Mouse (Mus musculus): ENCODE results near the gene Ppp1r15b. TPM values are rescaled to one million over a fixed set of nuclear protein-coding genes. Genes with fewer than 3 reads are reported as not detected.
A peak's percentile ranks its signal among the peaks of the same experiment; 100 is the strongest.

The Ppp1r15b gene
- polyA plus RNA-seq, 1 experiment from 2014 or later, result 48.9 TPM

GRCm38 (mm10) chr1:133129471-133130221, 1.3 kb upstream of the Ppp1r15b start:
- ATAC-seq (ENCODE audit: low read depth), result no peak
- H3K9me3 ChIP-seq (replicated peaks; ENCODE audit: control insufficient read depth, low read length), result no peaks in the 10 kb centered on the region
- peaks cover 22% of the 10 kb centered on the region for H3K4me1 ChIP-seq (ENCODE audit: control insufficient read depth, low read depth, low read length)
- H3K27ac ChIP-seq (ENCODE audit: low read length), result peak overlapping the region; percentile 99
- peak overlapping the region; percentile 76 for H3K9ac ChIP-seq (ENCODE audit: low read depth, low read length)
- H3K4me3 ChIP-seq (ENCODE audit: low read depth, low read length), result peak overlapping the region; percentile 75
- H3K4me2 ChIP-seq (ENCODE audit: low read depth, low read length), result peak overlapping the region; percentile 88
- H3K36me3 ChIP-seq (ENCODE audit: control insufficient read depth, insufficient read depth), result peaks cover 11% of the 10 kb centered on the region
- no peaks in the 10 kb centered on the region for H3K27me3 ChIP-seq (ENCODE audit: control insufficient read depth, insufficient read depth, low read depth, low read length)
- 37% methylated on average over 16 of the region's 16 CpGs for WGBS (ENCODE audit: insufficient replicate concordance)

GRCm38 (mm10) chr1:133131561-133131905, 590 bp downstream of the Ppp1r15b start:
- H3K9me3 ChIP-seq (replicated peaks; ENCODE audit: control insufficient read depth, low read length), result no peaks in the 10 kb centered on the region
- H3K4me2 ChIP-seq (ENCODE audit: low read depth, low read length), result peak overlapping the region; percentile 81
- H3K36me3 ChIP-seq (ENCODE audit: control insufficient read depth, insufficient read depth), result peaks cover 23% of the 10 kb centered on the region
- under 1% methylated on average over 34 of the region's 35 CpGs for WGBS (ENCODE audit: insufficient replicate concordance)
- peak overlapping the region; percentile 75 for H3K4me3 ChIP-seq (ENCODE audit: low read depth, low read length)
- H3K27me3 ChIP-seq (ENCODE audit: control insufficient read depth, insufficient read depth, low read depth, low read length), result no peaks in the 10 kb centered on the region
- peak overlapping the region; percentile 90 for H3K9ac ChIP-seq (ENCODE audit: low read depth, low read length)
- H3K4me1 ChIP-seq (ENCODE audit: control insufficient read depth, low read depth, low read length), result peaks cover 30% of the 10 kb centered on the region
- ATAC-seq (ENCODE audit: low read depth), result no peak
- peak overlapping the region; percentile 99 for H3K27ac ChIP-seq (ENCODE audit: low read length)

- peak overlapping the region; percentile 75 for H3K4me3 ChIP-seq (ENCODE audit: low read depth, low read length)
- H3K4me2 ChIP-seq (ENCODE audit: low read depth, low read length), result peak overlapping the region; percentile 81
- peak overlapping the region; percentile 99 for H3K27ac ChIP-seq (ENCODE audit: low read length)
- WGBS (ENCODE audit: insufficient replicate concordance), result 0% methylated on average over 11 of the region's 11 CpGs
- peaks cover 27% of the 10 kb centered on the region for H3K36me3 ChIP-seq (ENCODE audit: control insufficient read depth, insufficient read depth)
- H3K4me1 ChIP-seq (ENCODE audit: control insufficient read depth, low read depth, low read length), result peaks cover 32% of the 10 kb centered on the region
- no peaks in the 10 kb centered on the region for H3K9me3 ChIP-seq (replicated peaks; ENCODE audit: control insufficient read depth, low read length)
- H3K27me3 ChIP-seq (ENCODE audit: control insufficient read depth, insufficient read depth, low read depth, low read length), result no peaks in the 10 kb centered on the region
- H3K9ac ChIP-seq (ENCODE audit: low read depth, low read length), result peak overlapping the region; percentile 90
- no peak for ATAC-seq (ENCODE audit: low read depth)
These were observed 993 bp downstream of the Ppp1r15b start for GRCm38 (mm10) chr1:133131936-133132335.

- peak overlapping the region; percentile 99 for H3K27ac ChIP-seq (ENCODE audit: low read length)
- peaks cover 35% of the 10 kb centered on the region for H3K36me3 ChIP-seq (ENCODE audit: control insufficient read depth, insufficient read depth)
- no peak for ATAC-seq (ENCODE audit: low read depth)
- H3K27me3 ChIP-seq (ENCODE audit: control insufficient read depth, insufficient read depth, low read depth, low read length), result no peaks in the 10 kb centered on the region
- H3K9me3 ChIP-seq (replicated peaks; ENCODE audit: control insufficient read depth, low read length), result no peaks in the 10 kb centered on the region
- 2% methylated on average over 26 of the region's 26 CpGs for WGBS (ENCODE audit: insufficient replicate concordance)
- H3K4me1 ChIP-seq (ENCODE audit: control insufficient read depth, low read depth, low read length), result peaks cover 33% of the 10 kb centered on the region
- H3K4me2 ChIP-seq (ENCODE audit: low read depth, low read length), result peak overlapping the region; percentile 81
- H3K9ac ChIP-seq (ENCODE audit: low read depth, low read length), result peak overlapping the region; percentile 90
- H3K4me3 ChIP-seq (ENCODE audit: low read depth, low read length), result peak overlapping the region; percentile 75
These were observed 1.7 kb downstream of the Ppp1r15b start for GRCm38 (mm10) chr1:133132388-133133326.

- Histone ChIP-seq H3K4me1 (ENCODE audit: control insufficient read depth, low read depth, low read length) (peaks cover 32% of the 10 kb centered on the region), H3K36me3 (ENCODE audit: control insufficient read depth, insufficient read depth) (peaks cover 42% of the 10 kb centered on the region), H3K9ac (ENCODE audit: low read depth, low read length) (peak overlapping the region; percentile 90), H3K9me3 (replicated peaks; ENCODE audit: control insufficient read depth, low read length) (no peaks in the 10 kb centered on the region), H3K4me3 (ENCODE audit: low read depth, low read length) (peak overlapping the region; percentile 75), H3K27me3 (ENCODE audit: control insufficient read depth, insufficient read depth, low read depth, low read length) (no peaks in the 10 kb centered on the region), H3K27ac (ENCODE audit: low read length) (peak overlapping the region; percentile 99), H3K4me2 (ENCODE audit: low read depth, low read length) (peak overlapping the region; percentile 81)
- 0 out of 2 replicates have a peak, but pooled peaks have one; percentile 1 for ATAC-seq (ENCODE audit: low read depth)
- 0% methylated on average over 2 of the region's 2 CpGs for WGBS (ENCODE audit: insufficient replicate concordance)
These were observed 2.5 kb downstream of the Ppp1r15b start for GRCm38 (mm10) chr1:133133425-133133824.

GRCm38 (mm10) chr1:133134071-133134470, 3.1 kb downstream of the Ppp1r15b start:
- under 1% methylated on average over 4 of the region's 4 CpGs for WGBS (ENCODE audit: insufficient replicate concordance)
- Histone ChIP-seq H3K9ac (ENCODE audit: low read depth, low read length) (peak overlapping the region; percentile 90), H3K36me3 (ENCODE audit: control insufficient read depth, insufficient read depth) (peaks cover 49% of the 10 kb centered on the region), H3K27me3 (ENCODE audit: control insufficient read depth, insufficient read depth, low read depth, low read length) (no peaks in the 10 kb centered on the region), H3K9me3 (replicated peaks; ENCODE audit: control insufficient read depth, low read length) (no peaks in the 10 kb centered on the region), H3K4me3 (ENCODE audit: low read depth, low read length) (peak overlapping the region; percentile 75), H3K27ac (ENCODE audit: low read length) (peak overlapping the region; percentile 99), H3K4me2 (ENCODE audit: low read depth, low read length) (peak overlapping the region; percentile 81), H3K4me1 (ENCODE audit: control insufficient read depth, low read depth, low read length) (peaks cover 37% of the 10 kb centered on the region)
- no peak for ATAC-seq (ENCODE audit: low read depth)

GRCm38 (mm10) chr1:133134881-133135280, 3.9 kb downstream of the Ppp1r15b start:
- peak overlapping the region; percentile 81 for H3K4me2 ChIP-seq (ENCODE audit: low read depth, low read length)
- H3K27ac ChIP-seq (ENCODE audit: low read length), result 0 out of 2 replicates have a peak overlapping the region, but pooled peaks have one; percentile 34
- 2% methylated on average over 4 of the region's 4 CpGs for WGBS (ENCODE audit: insufficient replicate concordance)
- peak overlapping the region; percentile 90 for H3K9ac ChIP-seq (ENCODE audit: low read depth, low read length)
- peaks cover 34% of the 10 kb centered on the region for H3K4me1 ChIP-seq (ENCODE audit: control insufficient read depth, low read depth, low read length)
- H3K9me3 ChIP-seq (replicated peaks; ENCODE audit: control insufficient read depth, low read length), result no peaks in the 10 kb centered on the region
- H3K36me3 ChIP-seq (ENCODE audit: control insufficient read depth, insufficient read depth), result peaks cover 55% of the 10 kb centered on the region
- no peaks in the 10 kb centered on the region for H3K27me3 ChIP-seq (ENCODE audit: control insufficient read depth, insufficient read depth, low read depth, low read length)
- ATAC-seq (ENCODE audit: low read depth), result no peak
- peak overlapping the region; percentile 75 for H3K4me3 ChIP-seq (ENCODE audit: low read depth, low read length)

GRCm38 (mm10) chr1:133135808-133136207, 4.9 kb downstream of the Ppp1r15b start:
- peak overlapping the region; percentile 75 for H3K4me3 ChIP-seq (ENCODE audit: low read depth, low read length)
- no peaks in the 10 kb centered on the region for H3K9me3 ChIP-seq (replicated peaks; ENCODE audit: control insufficient read depth, low read length)
- H3K9ac ChIP-seq (ENCODE audit: low read depth, low read length), result peak overlapping the region; percentile 47
- no peaks in the 10 kb centered on the region for H3K27me3 ChIP-seq (ENCODE audit: control insufficient read depth, insufficient read depth, low read depth, low read length)
- H3K27ac ChIP-seq (ENCODE audit: low read length), result no peak overlapping the region
- H3K4me1 ChIP-seq (ENCODE audit: control insufficient read depth, low read depth, low read length), result peaks cover 28% of the 10 kb centered on the region
- WGBS (ENCODE audit: insufficient replicate concordance), result 38% methylated on average over 5 of the region's 5 CpGs
- peak overlapping the region; percentile 81 for H3K4me2 ChIP-seq (ENCODE audit: low read depth, low read length)
- peaks cover 64% of the 10 kb centered on the region for H3K36me3 ChIP-seq (ENCODE audit: control insufficient read depth, insufficient read depth)
- ATAC-seq (ENCODE audit: low read depth), result no peak

Measured in liver, embryonic 16.5 days (tissue).